Mouse (Mus musculus) myocyte (in vitro differentiated cells): ENCODE measurements around the gene Slc26a9. TPM values are rescaled to one million over a fixed set of nuclear protein-coding genes. Genes with fewer than 3 reads are reported as not detected.

Source experiments
- H3K27me3 ChIP-seq: one replicate; pipeline ENCODE4 v1.6.1; 2011; ENCODE audit not compliant: control insufficient read depth, insufficient read depth, insufficient read length
- H3K36me3 ChIP-seq: one replicate; pipeline ENCODE4 v1.6.1; 2011; ENCODE audit not compliant: control insufficient read depth, insufficient read depth
- H3K4me2 ChIP-seq: one replicate; pipeline ENCODE4 v1.6.1; 2011; ENCODE audit warnings: low read depth, control low read depth
- H3K4me3 ChIP-seq: one replicate; pipeline ENCODE4 v1.5.1; 2011; ENCODE audit warnings: mild to moderate bottlenecking, control low read depth, moderate library complexity
- H3K79me2 ChIP-seq: one replicate; pipeline ENCODE4 v1.6.1; 2011; ENCODE audit not compliant: control insufficient read depth, insufficient read depth
- H3ac ChIP-seq: one replicate; pipeline ENCODE4 v1.6.1; 2011; ENCODE audit not compliant: control insufficient read depth, insufficient read length
- CEBPB ChIP-seq: IDR thresholded peaks from 2 replicates; pipeline ENCODE4 v1.6.1; 2011; ENCODE audit warnings: mild to moderate bottlenecking, moderate library complexity; ENCODE audit not compliant: poor library complexity, insufficient read depth, severe bottlenecking
- E2F4 ChIP-seq: IDR thresholded peaks from one replicate; pipeline ENCODE4 v1.6.1; 2011; ENCODE audit warnings: mild to moderate bottlenecking, control low read depth, moderate library complexity; ENCODE audit not compliant: insufficient read depth
- MAX ChIP-seq: IDR thresholded peaks from one replicate; pipeline ENCODE4 v1.6.1; 2011; ENCODE audit warnings: low read depth, mild to moderate bottlenecking, control low read depth
- MYOD1 ChIP-seq, 3 experiments: IDR thresholded peaks; one replicate each; pipeline ENCODE4 v1.6.1; 2011; ENCODE audit warnings: control low read depth in 2 of 3, low read depth in 2 of 3, mild to moderate bottlenecking in 2 of 3, moderate library complexity in 1 of 3; ENCODE audit not compliant: insufficient read length in 2 of 3, control insufficient read depth in 1 of 3
- MYOG ChIP-seq, 3 experiments: IDR thresholded peaks; one replicate each; pipeline ENCODE4 v1.6.1; 2011; ENCODE audit warnings: control low read depth in 2 of 3, low read depth in 2 of 3, mild to moderate bottlenecking in 2 of 3; ENCODE audit not compliant: insufficient read length in 2 of 3, control insufficient read depth in 1 of 3, insufficient read depth in 1 of 3
- POLR2A ChIP-seq: IDR thresholded peaks from one replicate; pipeline ENCODE4 v1.6.1; 2011; ENCODE audit warnings: low read depth, mild to moderate bottlenecking, control low read depth, moderate library complexity; ENCODE audit not compliant: insufficient read length
- POLR2AphosphoS2 ChIP-seq: IDR thresholded peaks from one replicate; pipeline ENCODE4 v1.6.1; 2011; ENCODE audit warnings: low read depth, control low read depth; ENCODE audit not compliant: insufficient read length
- REST ChIP-seq: IDR thresholded peaks from one replicate; pipeline ENCODE4 v1.6.1; 2011; ENCODE audit warnings: mild to moderate bottlenecking, control low read depth, moderate library complexity; ENCODE audit not compliant: insufficient read depth, insufficient read length
- SRF ChIP-seq: IDR thresholded peaks from one replicate; pipeline ENCODE4 v1.6.1; 2011; ENCODE audit warnings: low read depth; ENCODE audit not compliant: control insufficient read depth, insufficient read length
- TCF12 ChIP-seq: IDR thresholded peaks from one replicate; pipeline ENCODE4 v1.6.1; 2011; ENCODE audit warnings: mild to moderate bottlenecking, control low read depth; ENCODE audit not compliant: poor library complexity, insufficient read depth, severe bottlenecking
- TCF3 ChIP-seq: IDR thresholded peaks from one replicate; pipeline ENCODE4 v1.6.1; 2011; ENCODE audit warnings: low read depth, control low read depth; ENCODE audit not compliant: insufficient read length
- USF1 ChIP-seq: IDR thresholded peaks from one replicate; pipeline ENCODE4 v1.6.1; 2011; ENCODE audit warnings: low read depth, mild to moderate bottlenecking, control low read depth, moderate library complexity
- polyA plus RNA-seq: library from polyadenylated mRNA; unstranded; fragments of >200 nt; fragmentation: generic; extraction: Trizol; gene quantifications from one replicate; pipeline ENCODE4 v1.2.1, GENCODE M21; 2012; ENCODE audit warnings: missing spikeins

Slc26a9 gene
- polyA plus RNA-seq, 1 experiment: not detected

DNA sequence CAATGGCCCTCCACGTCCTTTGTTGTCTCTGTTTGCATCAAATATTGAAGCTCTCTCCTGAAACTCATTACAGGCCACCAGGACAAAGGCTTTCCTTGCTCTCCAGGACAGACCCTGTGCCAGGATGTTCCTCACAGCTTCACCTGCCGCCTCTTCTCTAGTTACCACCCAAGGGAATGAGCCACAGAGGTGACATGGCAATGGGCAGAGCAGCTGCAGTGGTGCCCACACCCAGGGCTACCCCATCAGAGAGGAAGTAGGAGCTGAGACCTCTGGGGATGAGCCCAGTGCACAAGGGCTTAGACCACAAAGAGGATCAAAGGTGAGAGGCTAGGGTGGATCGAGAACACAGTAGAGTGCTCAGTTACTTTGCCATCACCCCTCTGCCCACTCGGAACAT, 20.3 kb upstream of the Slc26a9 start:
- H3K36me3 ChIP-seq: no peaks in the 10 kb centered on the region
- H3ac ChIP-seq: no peak overlapping the region
- no peaks in the 10 kb centered on the region for H3K27me3 ChIP-seq
- no peaks in the 10 kb centered on the region for H3K79me2 ChIP-seq
- no peak overlapping the region for H3K4me3 ChIP-seq
- TF ChIP-seq MYOG (IDR thresholded peaks at IDR 0.05; ENCODE audit: control insufficient read depth in 1 of 3, insufficient read depth in 1 of 3, insufficient read length in 2 of 3, low read depth in 2 of 3) (peak in 1 of 3 experiments; percentile 60), MYOD1 (IDR thresholded peaks at IDR 0.05; ENCODE audit: control insufficient read depth in 1 of 3, insufficient read length in 2 of 3, low read depth in 2 of 3) (peak in 1 of 3 experiments; percentile 68), MAX (no peak), POLR2A (no peak), E2F4 (no peak), CEBPB (no peak)
- no peak overlapping the region for H3K4me2 ChIP-seq

DNA sequence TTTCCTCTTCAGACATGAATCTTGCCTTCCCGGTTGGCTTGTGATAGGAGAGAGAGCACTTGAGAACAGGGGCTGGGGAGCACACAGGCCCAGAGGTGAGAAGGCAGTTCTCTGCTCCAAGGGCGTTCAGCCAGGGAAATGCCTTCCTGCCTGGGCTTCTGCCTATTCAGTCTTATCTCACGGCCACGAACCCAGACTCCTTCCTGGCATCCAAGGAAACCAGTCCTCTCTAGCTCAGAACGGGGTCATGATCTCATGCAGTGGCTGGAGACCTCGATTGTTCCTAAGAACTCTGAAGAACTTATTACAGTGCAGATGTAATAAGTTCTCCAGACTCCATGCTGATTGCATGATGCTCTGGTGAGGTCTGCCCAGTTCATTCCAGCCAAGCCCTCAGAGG, 17.2 kb upstream of the Slc26a9 start:
- Histone ChIP-seq H3ac (no peak overlapping the region), H3K4me2 (no peak overlapping the region), H3K79me2 (no peaks in the 10 kb centered on the region), H3K4me3 (no peak overlapping the region), H3K27me3 (no peaks in the 10 kb centered on the region), H3K36me3 (no peaks in the 10 kb centered on the region)
- TF ChIP-seq MYOG (IDR thresholded peaks at IDR 0.05; ENCODE audit: control insufficient read depth in 1 of 3, insufficient read depth in 1 of 3, insufficient read length in 2 of 3, low read depth in 2 of 3) (no peak), SRF (no peak), MAX (no peak)

GRCm38 (mm10) chr1:131730639-131731437, 13.0 kb upstream of the Slc26a9 start:
- H3K4me2 ChIP-seq: no peak overlapping the region
- no peak overlapping the region for H3K4me3 ChIP-seq
- no peak overlapping the region for H3ac ChIP-seq
- H3K79me2 ChIP-seq: no peaks in the 10 kb centered on the region
- no peaks in the 10 kb centered on the region for H3K27me3 ChIP-seq
- no peaks in the 10 kb centered on the region for H3K36me3 ChIP-seq
- no peak for TF ChIP-seq TCF3
- TF ChIP-seq POLR2AphosphoS2: no peak
- no peak for TF ChIP-seq TCF12
- no peak for TF ChIP-seq USF1
- TF ChIP-seq MYOD1 (IDR thresholded peaks at IDR 0.05; ENCODE audit: control insufficient read depth in 1 of 3, insufficient read length in 2 of 3, low read depth in 2 of 3): no peak
- TF ChIP-seq CEBPB: no peak
- TF ChIP-seq REST: no peak
- TF ChIP-seq E2F4: no peak
- TF ChIP-seq MYOG (IDR thresholded peaks at IDR 0.05; ENCODE audit: control insufficient read depth in 1 of 3, insufficient read depth in 1 of 3, insufficient read length in 2 of 3, low read depth in 2 of 3): no peak
- TF ChIP-seq SRF: no peak
- TF ChIP-seq POLR2A: no peak
- TF ChIP-seq MAX: no peak

DNA sequence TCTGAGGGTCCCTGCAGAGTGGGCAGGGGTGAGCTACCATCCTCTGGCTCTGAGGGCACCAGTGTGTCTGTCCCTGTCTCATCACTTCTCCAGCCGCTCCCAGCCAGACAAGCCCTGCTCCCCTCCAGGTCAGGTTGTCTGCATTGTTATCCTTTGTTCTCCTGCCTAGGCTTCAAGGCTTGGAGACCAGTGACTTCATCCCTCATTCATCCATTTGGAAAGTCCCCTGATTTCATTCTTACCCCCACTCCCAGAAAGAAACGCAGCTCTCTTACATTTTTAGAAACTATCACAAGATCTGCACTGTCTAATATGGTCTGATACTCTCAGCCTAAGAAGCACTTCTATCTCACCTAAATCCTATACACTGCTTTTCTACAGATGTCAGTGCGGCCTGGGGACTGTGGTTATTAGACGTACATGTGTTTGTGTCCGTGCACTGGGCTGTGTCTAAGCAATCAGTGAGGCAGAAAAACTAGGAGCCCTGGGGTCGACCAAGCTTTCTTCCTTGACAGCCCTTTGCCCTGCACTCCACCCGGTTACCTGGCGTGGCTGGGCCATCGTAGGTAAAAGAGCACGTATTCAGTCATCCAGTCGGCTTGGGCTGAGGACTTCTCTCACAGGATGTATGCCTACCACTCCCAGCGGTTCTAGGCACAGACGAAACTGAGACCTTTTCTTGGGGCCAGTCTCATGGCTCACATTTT, 10.2 kb upstream of the Slc26a9 start:
- Histone ChIP-seq H3K4me2 (no peak overlapping the region), H3K27me3 (no peaks in the 10 kb centered on the region), H3K36me3 (no peaks in the 10 kb centered on the region), H3K79me2 (no peaks in the 10 kb centered on the region), H3ac (no peak overlapping the region), H3K4me3 (no peak overlapping the region)
- TF ChIP-seq CEBPB (no peak), REST (no peak)

DNA sequence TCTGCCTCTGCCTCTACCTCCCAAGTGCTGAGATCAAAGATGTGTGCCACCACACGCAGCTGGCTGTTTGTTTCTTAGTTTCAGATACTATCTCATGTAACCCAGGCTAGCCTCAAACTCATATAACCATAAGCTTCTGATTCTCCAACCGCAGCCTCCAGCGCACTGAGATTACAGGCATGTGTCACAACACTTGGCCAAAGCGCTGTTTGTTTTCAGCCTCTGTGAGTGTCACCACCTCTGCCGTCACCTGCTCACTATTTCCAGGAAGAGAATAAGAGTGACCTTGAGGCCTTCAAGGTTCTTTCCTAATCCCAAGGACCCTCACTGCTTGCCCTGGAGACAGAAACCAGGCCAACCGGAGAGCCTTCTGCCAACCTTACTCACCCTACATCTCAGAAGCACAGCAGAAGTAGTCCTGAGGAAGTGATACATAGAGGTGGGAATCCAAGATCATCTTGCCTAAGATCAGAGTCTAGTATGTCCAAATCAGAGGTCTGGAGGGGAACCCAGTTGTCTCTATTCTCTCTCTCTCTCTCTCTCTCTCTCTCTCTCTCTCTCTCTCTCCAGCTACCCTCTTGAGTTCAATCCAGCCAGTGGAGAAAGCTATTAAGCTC, 9.1 kb upstream of the Slc26a9 start:
- TF ChIP-seq POLR2AphosphoS2 (no peak), SRF (no peak), POLR2A (no peak), REST (no peak), USF1 (no peak)
- Histone ChIP-seq H3K36me3 (no peaks in the 10 kb centered on the region), H3ac (no peak overlapping the region), H3K27me3 (no peaks in the 10 kb centered on the region), H3K4me3 (no peak overlapping the region), H3K79me2 (no peaks in the 10 kb centered on the region), H3K4me2 (no peak overlapping the region)
